Mouse (Mus musculus) urinary bladder, adult 2 months (tissue): Measurements from ENCODE around the gene Pigl. TPM values are rescaled to one million over a fixed set of nuclear protein-coding genes. Genes with fewer than 3 reads are reported as not detected.
"Not testable (repeated sequence)": the region's sequence is repeated elsewhere in the genome, so short reads cannot be mapped to it uniquely, and the experiment has no call there.

ENCODE experiments used
- DNase-seq: peaks from one replicate; pipeline ENCODE4 v3.0.0; 2022; ENCODE audit warnings: low spot score
- polyA plus RNA-seq: library from polyadenylated mRNA; depleted of rRNA; stranded (reverse); fragments of >200 nt; gene quantifications from 2 replicates; pipeline ENCODE4 v1.2.3, GENCODE M21; 2012; rRNA removed

Gene Pigl
- polyA plus RNA-seq, result 8.7 and 9.4 TPM in 2 replicates

- DNase-seq, result peak; percentile 72
Measured at GRCm38 (mm10) chr11:62458276-62458724, at the start of gene Pigl, which contains the start of gene Ncor1. TSS of gene Pigl (plus strand) at chr11:62458460. TSS of gene Ncor1 (minus strand) at chr11:62458541.

- DNase-seq, result no peak
Measured at GRCm38 (mm10) chr11:62408848-62409247, 49.4 kb upstream of the Pigl start.

GRCm38 (mm10) chr11:62409611-62410010 is 48.6 kb upstream of the Pigl start:
- no peak for DNase-seq

- DNase-seq, result no peak
Measured at GRCm38 (mm10) chr11:62415026-62415425, 43.2 kb upstream of the Pigl start.

- DNase-seq, result no peak
Measured at GRCm38 (mm10) chr11:62424525-62424924, 33.7 kb upstream of the Pigl start.

GRCm38 (mm10) chr11:62426266-62426665 is 32.0 kb upstream of the Pigl start:
- DNase-seq, result no peak

- no peak for DNase-seq
Measured at GRCm38 (mm10) chr11:62427105-62427504, 31.2 kb upstream of the Pigl start.

- DNase-seq, result no peak
Measured at GRCm38 (mm10) chr11:62432211-62432610, 26.0 kb upstream of the Pigl start.

- DNase-seq, result no peak
Measured at GRCm38 (mm10) chr11:62440670-62441315, 17.5 kb upstream of the Pigl start.

GRCm38 (mm10) chr11:62445799-62446198 is 12.5 kb upstream of the Pigl start:
- DNase-seq, result no peak

GRCm38 (mm10) chr11:62448971-62449370 is 9.3 kb upstream of the Pigl start:
- no peak for DNase-seq

GRCm38 (mm10) chr11:62455193-62455592 is 3.1 kb upstream of the Pigl start:
- no peak for DNase-seq

GRCm38 (mm10) chr11:62456021-62456482 is 2.2 kb upstream of the Pigl start:
- DNase-seq, result no peak

- DNase-seq, result no peak
Measured at GRCm38 (mm10) chr11:62456483-62457172, 1.6 kb upstream of the Pigl start.

GRCm38 (mm10) chr11:62457241-62457890 is 894 bp upstream of the Pigl start:
- peak; percentile 90 for DNase-seq

- no peak for DNase-seq
Measured at GRCm38 (mm10) chr11:62457891-62458270, 379 bp upstream of the Pigl start.

- no peak for DNase-seq
Measured at GRCm38 (mm10) chr11:62458780-62459179, 520 bp downstream of the Pigl start.

- not testable (repeated sequence) for DNase-seq
Measured at GRCm38 (mm10) chr11:62462529-62462928, 4.3 kb downstream of the Pigl start.

GRCm38 (mm10) chr11:62463225-62463915 is 5.1 kb downstream of the Pigl start:
- DNase-seq, result no peak

GRCm38 (mm10) chr11:62464696-62465095 is 6.4 kb downstream of the Pigl start:
- no peak for DNase-seq

GRCm38 (mm10) chr11:62465849-62466248 is 7.6 kb downstream of the Pigl start:
- DNase-seq, result no peak

- no peak for DNase-seq
Measured at GRCm38 (mm10) chr11:62466546-62466945, 8.3 kb downstream of the Pigl start.
